Mouse (Mus musculus): ENCODE data around the gene Cntnap1.
"Not testable (repeated sequence)": the region's sequence is repeated elsewhere in the genome, so short reads cannot be mapped to it uniquely, and the experiment has no call there.

DNA sequence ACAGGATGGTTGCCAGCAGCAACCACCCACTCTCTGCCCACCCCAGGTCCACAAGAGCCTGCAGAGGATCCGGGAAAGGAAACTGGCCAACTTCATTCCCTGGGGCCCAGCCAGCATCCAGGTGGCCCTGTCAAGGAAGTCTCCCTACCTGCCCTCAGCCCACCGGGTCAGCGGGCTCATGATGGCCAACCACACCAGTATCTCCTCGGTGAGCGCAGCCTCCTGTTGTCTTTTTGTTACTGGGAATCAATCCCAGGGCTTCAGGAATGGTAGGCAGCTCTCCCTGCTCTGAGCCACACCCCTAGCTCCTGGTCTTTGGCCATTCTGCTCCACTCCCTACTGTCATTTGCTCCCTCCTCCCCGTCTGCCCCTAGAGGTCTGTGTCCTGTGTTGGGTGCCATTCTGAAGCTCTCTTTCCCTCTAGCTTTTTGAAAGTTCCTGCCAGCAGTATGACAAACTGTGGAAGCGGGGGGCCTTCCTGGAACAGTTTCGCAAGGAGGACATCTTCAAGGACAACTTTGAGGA lies 9.3 kb upstream of the Cntnap1 start:
- not testable (repeated sequence) for TF ChIP-seq CTCF, POLR2A (IDR thresholded peaks at IDR 0.05; ENCODE audit: extremely low read depth, insufficient read depth, low read length)
